Mouse (Mus musculus): ENCODE measurements around the gene Mrpl58. TPM values are rescaled to one million over a fixed set of nuclear protein-coding genes. Genes with fewer than 3 reads are reported as not detected.

Mrpl58 gene
- total RNA-seq (2022) = 10 to 100 TPM; 79.1 to 92.9 (median 87.4) TPM

GRCm38 (mm10) chr11:115403338-115404124 is at the start of gene Mrpl58:
Gene Mrpl58 (plus strand): TSS chr11:115403752.
- peak; percentile 74 to 82 for DNase-seq (ENCODE audit: low spot score in 2 of 2)

- peak in 1 of 2 experiments; percentile 28 for DNase-seq (ENCODE audit: low spot score in 2 of 2)
Measured at GRCm38 (mm10) chr11:115354183-115354582, 49.4 kb upstream of the Mrpl58 start.

- peak; percentile 36 to 38 for DNase-seq (ENCODE audit: low spot score in 2 of 2)
Measured at GRCm38 (mm10) chr11:115358468-115358867, 45.1 kb upstream of the Mrpl58 start.

- DNase-seq (ENCODE audit: low spot score in 2 of 2) = no peak
Measured at GRCm38 (mm10) chr11:115359293-115359692, 44.3 kb upstream of the Mrpl58 start.

GRCm38 (mm10) chr11:115359726-115360125 is 43.8 kb upstream of the Mrpl58 start:
- DNase-seq (ENCODE audit: low spot score in 2 of 2) = no peak

- DNase-seq (ENCODE audit: low spot score in 2 of 2) = no peak
Measured at GRCm38 (mm10) chr11:115364136-115364535, 39.4 kb upstream of the Mrpl58 start.

- DNase-seq (ENCODE audit: low spot score in 2 of 2) = no peak
Measured at GRCm38 (mm10) chr11:115366039-115366705, 37.4 kb upstream of the Mrpl58 start.

GRCm38 (mm10) chr11:115366706-115367394 is 36.7 kb upstream of the Mrpl58 start:
- DNase-seq (ENCODE audit: low spot score in 2 of 2) = no peak

GRCm38 (mm10) chr11:115367395-115367944 is 36.1 kb upstream of the Mrpl58 start, which contains the start of gene Hid1:
Gene Hid1 (minus strand): TSS chr11:115367756.
- peak; percentile 55 for DNase-seq (ENCODE audit: low spot score in 2 of 2)

- DNase-seq (ENCODE audit: low spot score in 2 of 2) = no peak
Measured at GRCm38 (mm10) chr11:115370368-115370767, 33.2 kb upstream of the Mrpl58 start.

GRCm38 (mm10) chr11:115371354-115371753 is 32.2 kb upstream of the Mrpl58 start:
- no peak for DNase-seq (ENCODE audit: low spot score in 2 of 2)

GRCm38 (mm10) chr11:115372015-115372414 is 31.5 kb upstream of the Mrpl58 start:
- no peak for DNase-seq (ENCODE audit: low spot score in 2 of 2)

GRCm38 (mm10) chr11:115372737-115373136 is 30.8 kb upstream of the Mrpl58 start:
- DNase-seq (ENCODE audit: low spot score in 2 of 2) = no peak

- DNase-seq (ENCODE audit: low spot score in 2 of 2) = peak; percentile 46 to 59
Measured at GRCm38 (mm10) chr11:115373805-115374694, 29.5 kb upstream of the Mrpl58 start.

- no peak for DNase-seq (ENCODE audit: low spot score in 2 of 2)
Measured at GRCm38 (mm10) chr11:115374695-115375425, 28.7 kb upstream of the Mrpl58 start.

GRCm38 (mm10) chr11:115376722-115377121 is 26.8 kb upstream of the Mrpl58 start:
- no peak for DNase-seq (ENCODE audit: low spot score in 2 of 2)

GRCm38 (mm10) chr11:115377254-115377653 is 26.3 kb upstream of the Mrpl58 start:
- DNase-seq (ENCODE audit: low spot score in 2 of 2) = no peak

GRCm38 (mm10) chr11:115377854-115378253 is 25.7 kb upstream of the Mrpl58 start:
- no peak for DNase-seq (ENCODE audit: low spot score in 2 of 2)

- DNase-seq (ENCODE audit: low spot score in 2 of 2) = no peak
Measured at GRCm38 (mm10) chr11:115381276-115381675, 22.3 kb upstream of the Mrpl58 start.
